Mouse (Mus musculus) G1E (cell line): ENCODE results near the gene Rora. TPM values are rescaled to one million over a fixed set of nuclear protein-coding genes. Genes with fewer than 3 reads are reported as not detected.

ENCODE experiments used
- ATAC-seq: 2 replicates; pipeline ENCODE4 v1.8.0; 2016; ENCODE audit warnings: mild to moderate bottlenecking; ENCODE audit not compliant: insufficient number of reproducible peaks, poor library complexity, low FRiP score, severe bottlenecking; ENCODE audit errors: extremely low read depth
- DNase-seq: peaks from one replicate; pipeline ENCODE4 v3.0.0; 2012; ENCODE audit warnings: low spot score
- H3K27me3 ChIP-seq: 2 replicates; pipeline ENCODE4 v1.6.1; 2012; ENCODE audit warnings: mild to moderate bottlenecking, low read length, inconsistent platforms; ENCODE audit not compliant: insufficient read depth
- H3K36me3 ChIP-seq: replicated peaks from 2 replicates; pipeline ENCODE3; 2012; ENCODE audit warnings: mild to moderate bottlenecking, inconsistent platforms
- H3K4me1 ChIP-seq: 2 replicates; pipeline ENCODE4 v1.6.1; 2012; ENCODE audit warnings: low read depth, low read length, inconsistent platforms, mixed read lengths; ENCODE audit not compliant: insufficient read depth
- H3K4me3 ChIP-seq: 2 replicates; pipeline ENCODE4 v1.5.1; 2012; ENCODE audit warnings: low read depth, mild to moderate bottlenecking, inconsistent platforms, low read length, moderate library complexity, mixed read lengths
- H3K9me3 ChIP-seq: replicated peaks from 2 replicates; pipeline ENCODE4 v1.6.1; 2012; ENCODE audit warnings: inconsistent platforms
- CTCF ChIP-seq: IDR thresholded peaks from 2 replicates; pipeline ENCODE4 v1.5.1; 2012; ENCODE audit warnings: low read depth, low read length, inconsistent platforms, mixed read lengths
- GATA1 ChIP-seq: IDR thresholded peaks from 2 replicates; pipeline ENCODE4 v1.6.1; 2012; ENCODE audit warnings: borderline replicate concordance, low read length, inconsistent platforms, mixed read lengths
- GATA2 ChIP-seq: IDR thresholded peaks from 2 replicates; pipeline ENCODE4 v1.6.1; 2012; ENCODE audit warnings: low read depth, low read length, inconsistent platforms, borderline replicate concordance
- POLR2AphosphoS5 ChIP-seq: IDR thresholded peaks from 2 replicates; pipeline ENCODE4 v1.6.1; 2012; ENCODE audit warnings: low read depth, low read length, inconsistent platforms; ENCODE audit not compliant: insufficient replicate concordance
- TAL1 ChIP-seq: conservative IDR thresholded peaks from 2 replicates; pipeline ENCODE4 v1.6.1; 2012; ENCODE audit warnings: low read depth, low read length, inconsistent platforms, mixed read lengths
- polyA plus RNA-seq: library from polyadenylated mRNA; stranded (reverse); fragments of >175 nt; gene quantifications from 2 replicates; pipeline ENCODE4 v1.2.3, GENCODE M21; 2012
- total RNA-seq, 2 experiments: library from RNA; stranded (forward) in 1 of 2; stranded (reverse) in 1 of 2; fragments of 200-1000 nt in 1 of 2; fragments of >200 nt in 1 of 2; fragmentation: Nextera tagmentation in 1 of 2; gene quantifications; 2 replicates each; pipeline ENCODE4 v1.2.3; 2014 to 2017

Gene Rora
- total and polyA plus RNA-seq, 3 experiments = 0.11 TPM; not detected in 2

- Histone ChIP-seq H3K27me3 (no peaks in the 10 kb centered on the region), H3K4me1 (no peaks in the 10 kb centered on the region), H3K36me3 (no peaks in the 10 kb centered on the region), H3K4me3 (no peak overlapping the region), H3K9me3 (peaks cover 49% of the 10 kb centered on the region)
- no peak for TF ChIP-seq POLR2AphosphoS5
- no peak for TF ChIP-seq TAL1
- no peak for TF ChIP-seq GATA2
- no peak for TF ChIP-seq CTCF
- no peak for TF ChIP-seq GATA1
- DNase-seq (no peak), ATAC-seq (no peak)
Observed at GRCm38 (mm10) chr9:68829903-68830302, 176.3 kb downstream of the Rora start.

GRCm38 (mm10) chr9:68833323-68833722 lies 179.7 kb downstream of the Rora start:
- Histone ChIP-seq H3K4me1 (no peaks in the 10 kb centered on the region), H3K36me3 (no peaks in the 10 kb centered on the region), H3K27me3 (no peaks in the 10 kb centered on the region), H3K9me3 (peaks cover 54% of the 10 kb centered on the region), H3K4me3 (no peak overlapping the region)
- ATAC-seq = no peak
- TF ChIP-seq GATA1 = no peak
- no peak for TF ChIP-seq CTCF
- TF ChIP-seq GATA2 = no peak
- no peak for TF ChIP-seq TAL1
- no peak for TF ChIP-seq POLR2AphosphoS5
- DNase-seq = no peak

- no peaks in the 10 kb centered on the region for H3K36me3 ChIP-seq
- ATAC-seq (no peak), DNase-seq (no peak)
- H3K27me3 ChIP-seq = no peaks in the 10 kb centered on the region
- no peak for TF ChIP-seq CTCF
- TF ChIP-seq GATA1 = no peak
- TF ChIP-seq GATA2 = no peak
- TF ChIP-seq TAL1 = no peak
- TF ChIP-seq POLR2AphosphoS5 = no peak
- H3K9me3 ChIP-seq = peaks cover 49% of the 10 kb centered on the region
- no peak overlapping the region for H3K4me3 ChIP-seq
- H3K4me1 ChIP-seq = no peaks in the 10 kb centered on the region
Observed at GRCm38 (mm10) chr9:68835037-68835649, 181.6 kb downstream of the Rora start.

- peaks cover 75% of the 10 kb centered on the region for H3K9me3 ChIP-seq
- H3K36me3 ChIP-seq = no peaks in the 10 kb centered on the region
- H3K27me3 ChIP-seq = no peaks in the 10 kb centered on the region
- TF ChIP-seq GATA2 (no peak), CTCF (no peak), TAL1 (no peak), GATA1 (no peak), POLR2AphosphoS5 (no peak)
- ATAC-seq (no peak), DNase-seq (no peak)
- H3K4me1 ChIP-seq = no peaks in the 10 kb centered on the region
- no peak overlapping the region for H3K4me3 ChIP-seq
Observed at GRCm38 (mm10) chr9:68842134-68842892, 188.7 kb downstream of the Rora start.

DNA sequence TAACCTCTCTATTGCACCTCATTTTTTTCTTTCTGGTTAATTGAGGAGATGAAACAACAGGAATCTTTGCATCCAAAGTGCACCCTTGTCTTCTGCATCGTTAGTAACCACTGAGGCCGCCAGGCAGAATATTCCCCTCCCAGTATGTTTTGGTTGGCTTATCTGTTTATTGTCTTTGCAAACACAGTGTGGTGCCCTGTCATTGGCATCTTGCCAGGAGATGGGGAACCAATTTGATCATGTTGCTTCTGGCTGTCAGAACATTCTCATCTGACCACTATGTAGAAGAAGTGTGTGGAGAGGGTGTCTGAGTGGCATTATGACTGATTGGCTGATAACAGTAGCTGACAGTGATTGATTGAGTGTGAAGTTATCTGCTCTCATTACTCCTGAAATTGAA lies 192.0 kb downstream of the Rora start:
- H3K36me3 ChIP-seq = no peaks in the 10 kb centered on the region
- H3K4me3 ChIP-seq = no peak overlapping the region
- no peaks in the 10 kb centered on the region for H3K27me3 ChIP-seq
- no peaks in the 10 kb centered on the region for H3K4me1 ChIP-seq
- ATAC-seq = no peak
- no peak for DNase-seq
- no peak for TF ChIP-seq TAL1
- no peak for TF ChIP-seq GATA2
- TF ChIP-seq POLR2AphosphoS5 = no peak
- TF ChIP-seq CTCF = no peak
- TF ChIP-seq GATA1 = no peak
- H3K9me3 ChIP-seq = peaks cover 72% of the 10 kb centered on the region

GRCm38 (mm10) chr9:68850321-68850720 lies 196.7 kb downstream of the Rora start:
- Histone ChIP-seq H3K27me3 (no peaks in the 10 kb centered on the region), H3K36me3 (no peaks in the 10 kb centered on the region), H3K4me1 (no peaks in the 10 kb centered on the region), H3K9me3 (peaks cover 61% of the 10 kb centered on the region), H3K4me3 (no peak overlapping the region)
- ATAC-seq (no peak), DNase-seq (no peak)
- TF ChIP-seq GATA1 (no peak), CTCF (no peak), POLR2AphosphoS5 (no peak), TAL1 (no peak), GATA2 (no peak)
